ENCODE assay signal across 8 mouse cellular contexts in the genomic region with DNA sequence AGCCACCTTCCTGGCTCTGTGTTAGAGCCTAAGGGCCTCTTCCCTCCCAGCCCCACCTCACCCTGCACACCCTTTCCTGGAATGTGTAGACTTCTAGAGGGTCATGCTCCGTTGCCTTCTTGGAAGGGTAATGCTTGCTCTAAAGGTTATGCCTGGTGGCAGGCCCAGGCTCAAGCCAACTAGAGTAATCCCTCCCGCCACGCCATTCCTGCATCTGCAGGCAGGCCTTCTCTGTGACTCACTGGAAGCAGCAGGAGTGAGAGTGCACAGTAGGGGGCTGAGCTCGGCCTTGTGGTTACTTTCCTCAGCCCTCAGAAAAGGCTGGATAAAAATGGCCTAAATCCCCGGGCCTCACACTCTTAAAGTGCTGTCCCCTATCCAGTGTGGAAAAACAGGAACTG. TPM values are rescaled to one million over a fixed set of nuclear protein-coding genes. Genes with fewer than 3 reads are reported as not detected.
DNase-seq lines count a peak whose midpoint lies in the region; ATAC-seq and TF ChIP-seq lines count a peak whose summit lies in the region.

No protein-coding gene starts in this region.

- 20% methylated on average over 5 of the region's 5 CpGs for WGBS in heart, embryonic 12.5 days
- WGBS in midbrain, postnatal 0 days, result 2% methylated on average over 5 of the region's 5 CpGs

- peaks cover 29% of the 10 kb centered on the region for H3K4me1 ChIP-seq in heart, embryonic 12.5 days (replicated peaks)
- H3K4me1 ChIP-seq in midbrain, postnatal 0 days (ENCODE audit: insufficient read depth, low read length), result peaks cover 17% of the 10 kb centered on the region

- no peaks in the 10 kb centered on the region for H3K9me3 ChIP-seq in heart, embryonic 12.5 days (replicated peaks)
- no peaks in the 10 kb centered on the region for H3K9me3 ChIP-seq in midbrain, postnatal 0 days (ENCODE audit: low read length)

- peaks cover 61% of the 10 kb centered on the region for H3K36me3 ChIP-seq in heart, embryonic 12.5 days
- H3K36me3 ChIP-seq in midbrain, postnatal 0 days (ENCODE audit: insufficient read depth, low read length), result peaks cover 41% of the 10 kb centered on the region

- peak; percentile 68 to 86 for DNase-seq in adrenal gland, adult (ENCODE audit: inconsistent age in 2 of 2, low spot score in 1 of 2)
- no peak for DNase-seq in adrenal gland, postnatal 4 days (ENCODE audit: low spot score in 2 of 2)
- DNase-seq in 3134 (ENCODE audit: extremely low read depth, insufficient read length, low spot score), result peak; percentile 73
- DNase-seq in c-Kit-negative CD71-positive TER-119-positive erythroid progenitor cells, embryonic 14.5 days (ENCODE audit: low read depth, low spot score), result peak; percentile 48
- peak; percentile 78 to 89 for DNase-seq in kidney, postnatal 25 days
- no peak for DNase-seq in midbrain, postnatal 0 days (ENCODE audit: low spot score)
- DNase-seq in layer of hippocampus, adult 9-10 months (ENCODE audit: low spot score), result no peak

- no peak for ATAC-seq in heart, embryonic 12.5 days (ENCODE audit: insufficient number of reproducible peaks, low FRiP score)
- no peak for ATAC-seq in midbrain, postnatal 0 days (ENCODE audit: low FRiP score)

- no peaks in the 10 kb centered on the region for H3K27me3 ChIP-seq in heart, embryonic 12.5 days (replicated peaks)
- H3K27me3 ChIP-seq in midbrain, postnatal 0 days (ENCODE audit: insufficient read depth, low read length), result no peaks in the 10 kb centered on the region

- peak overlapping the region; percentile 83 for H3K4me3 ChIP-seq in heart, embryonic 12.5 days
- peak overlapping the region; percentile 95 for H3K4me3 ChIP-seq in midbrain, postnatal 0 days (ENCODE audit: low read depth, low read length)

- TF ChIP-seq CTCF in midbrain, postnatal 0 days (IDR thresholded peaks at IDR 0.05), result no peak

- H3K9ac ChIP-seq in heart, embryonic 12.5 days, result peak overlapping the region; percentile 64
- peak overlapping the region; percentile 51; the same call in 1 of the 2 replicates for H3K9ac ChIP-seq in midbrain, postnatal 0 days (replicated peaks; ENCODE audit: low read length, poor library complexity, severe bottlenecking)

- H3K4me2 ChIP-seq in heart, embryonic 12.5 days, result peak overlapping the region; percentile 96
- H3K4me2 ChIP-seq in midbrain, postnatal 0 days (ENCODE audit: low read depth, low read length, poor library complexity, severe bottlenecking), result peak overlapping the region; percentile 79

- peak overlapping the region; percentile 22; the same call in 1 of the 2 replicates for H3K27ac ChIP-seq in heart, embryonic 12.5 days (ENCODE audit: poor library complexity, severe bottlenecking)
- peak overlapping the region; percentile 38; the same call in 1 of the 2 replicates for H3K27ac ChIP-seq in midbrain, postnatal 0 days (ENCODE audit: low read depth, low read length)

RNA-seq across cellular contexts. Expression of a gene that starts 1.8 kb away (rescaled TPM):
- 100 to 1,000 TPM; 336 to 352 TPM for total RNA-seq in adrenal gland, postnatal 4 days (2021)
- polyA plus RNA-seq in heart, embryonic 12.5 days (2016; fragmentation: Nextera tagmentation; extraction: Ambion mirVana), result 487 and 490 TPM in 2 replicates
- total RNA-seq in midbrain, postnatal 0 days (2014; rRNA removed), result 975 and 994 TPM in 2 replicates
- 1,551 and 1,562 TPM in 2 replicates for polyA plus RNA-seq in midbrain, postnatal 0 days (2015; fragmentation: Nextera tagmentation; extraction: Ambion mirVana)

RNA-seq across cellular contexts. Expression of a gene that starts 11.3 kb away (rescaled TPM):
- 10 to 100 TPM; 75.4 to 79.2 TPM for total RNA-seq in adrenal gland, postnatal 4 days (2021)
- 55.2 and 55.4 TPM in 2 replicates for polyA plus RNA-seq in heart, embryonic 12.5 days (2016; fragmentation: Nextera tagmentation; extraction: Ambion mirVana)
- total RNA-seq in midbrain, postnatal 0 days (2014; rRNA removed), result 65.3 and 76.0 TPM in 2 replicates
- 73.1 and 75.2 TPM in 2 replicates for polyA plus RNA-seq in midbrain, postnatal 0 days (2015; fragmentation: Nextera tagmentation; extraction: Ambion mirVana)

RNA-seq across cellular contexts. Expression of a gene that starts 20.3 kb away (rescaled TPM):
- total RNA-seq in adrenal gland, postnatal 4 days (2021), result 10 to 100 TPM; 55.7 to 59.5 TPM
- polyA plus RNA-seq in heart, embryonic 12.5 days (2016; fragmentation: Nextera tagmentation; extraction: Ambion mirVana), result 31.1 and 34.1 TPM in 2 replicates
- 44.9 and 46.3 TPM in 2 replicates for total RNA-seq in midbrain, postnatal 0 days (2014; rRNA removed)
- polyA plus RNA-seq in midbrain, postnatal 0 days (2015; fragmentation: Nextera tagmentation; extraction: Ambion mirVana), result 24.6 and 29.5 TPM in 2 replicates

RNA-seq across cellular contexts. Expression of a gene that starts 38.5 kb away (rescaled TPM):
- total RNA-seq in adrenal gland, postnatal 4 days (2021), result 10 to 100 TPM; 58.9 to 63.3 TPM
- polyA plus RNA-seq in heart, embryonic 12.5 days (2016; fragmentation: Nextera tagmentation; extraction: Ambion mirVana), result 89.6 and 94.4 TPM in 2 replicates
- 87.2 and 96.4 TPM in 2 replicates for total RNA-seq in midbrain, postnatal 0 days (2014; rRNA removed)
- polyA plus RNA-seq in midbrain, postnatal 0 days (2015; fragmentation: Nextera tagmentation; extraction: Ambion mirVana), result 70.0 and 74.6 TPM in 2 replicates

RNA-seq across cellular contexts. Expression of a gene that starts 52.2 kb away (rescaled TPM):
- 10 to 100 TPM in 1 of 2 experiments, 1 to 10 TPM in 1; 10.0 to 12.5 TPM for total RNA-seq in adrenal gland, postnatal 4 days (2021)
- polyA plus RNA-seq in heart, embryonic 12.5 days (2016; fragmentation: Nextera tagmentation; extraction: Ambion mirVana), result 0.43 and 0.53 TPM in 2 replicates
- 65.7 and 66.6 TPM in 2 replicates for total RNA-seq in midbrain, postnatal 0 days (2014; rRNA removed)
- 35.5 and 36.4 TPM in 2 replicates for polyA plus RNA-seq in midbrain, postnatal 0 days (2015; fragmentation: Nextera tagmentation; extraction: Ambion mirVana)

Comparison
In these comparisons a context has a peak if more than half of its experiments do, and no peak if none do; other contexts are left out.
1. DNase-seq: peak in adrenal gland, adult (2 of 2), 3134 (single experiment), c-Kit-negative CD71-positive TER-119-positive erythroid progenitor cells, embryonic 14.5 days (single experiment) and kidney, postnatal 25 days (2 of 2); none in adrenal gland, postnatal 4 days (0 of 2), midbrain, postnatal 0 days (single experiment) and layer of hippocampus, adult 9-10 months (single experiment).